Mouse (Mus musculus): ENCODE measurements around the gene Calhm3. TPM values are rescaled to one million over a fixed set of nuclear protein-coding genes. Genes with fewer than 3 reads are reported as not detected.
"Not testable (repeated sequence)": the region's sequence is repeated elsewhere in the genome, so short reads cannot be mapped to it uniquely, and the experiment has no call there.

The Calhm3 gene
- polyA plus RNA-seq, 1 experiment from 2014 or later = not detected

DNA sequence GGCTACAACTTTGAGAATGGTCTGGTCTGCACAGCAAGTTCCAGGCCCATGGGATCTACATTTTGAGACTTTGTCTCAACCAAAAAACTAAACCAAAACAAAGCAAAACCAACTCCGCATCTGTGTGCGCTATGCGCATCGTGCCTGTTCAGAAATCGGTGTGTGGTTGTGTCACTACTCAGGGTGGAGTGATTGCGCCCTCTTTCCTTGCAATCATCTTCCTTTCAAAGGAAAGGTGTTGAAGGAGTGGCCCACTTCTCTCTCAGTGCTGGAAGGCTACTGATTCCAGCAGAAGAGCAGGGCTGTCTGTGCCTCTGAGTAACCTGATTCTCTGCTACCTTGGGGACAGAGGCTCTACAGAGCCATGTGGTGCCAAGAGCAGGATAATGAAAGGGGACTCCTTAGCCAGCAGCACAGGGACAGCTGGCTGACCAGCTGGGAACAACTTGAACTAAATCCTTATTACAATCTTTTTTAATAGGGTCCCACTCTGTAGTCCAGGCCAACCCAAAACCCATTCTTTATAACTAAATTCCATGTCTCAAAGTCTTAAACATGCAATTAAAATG, 5.7 kb upstream of the Calhm3 start:
- Histone ChIP-seq H3K9me3 (replicated peaks) (no peaks in the 10 kb centered on the region), H3K27ac (no peak overlapping the region), H3K9ac (no peak overlapping the region), H3K36me3 (no peaks in the 10 kb centered on the region), H3K27me3 (no peaks in the 10 kb centered on the region), H3K4me1 (peaks cover under 1% of the 10 kb centered on the region), H3K4me3 (replicated peaks) (no peak overlapping the region), H3K4me2 (no peak overlapping the region)
- no peak for ATAC-seq (replicated peaks; ENCODE audit: low FRiP score)
- 82% methylated on average over 6 of the region's 6 CpGs for WGBS

DNA sequence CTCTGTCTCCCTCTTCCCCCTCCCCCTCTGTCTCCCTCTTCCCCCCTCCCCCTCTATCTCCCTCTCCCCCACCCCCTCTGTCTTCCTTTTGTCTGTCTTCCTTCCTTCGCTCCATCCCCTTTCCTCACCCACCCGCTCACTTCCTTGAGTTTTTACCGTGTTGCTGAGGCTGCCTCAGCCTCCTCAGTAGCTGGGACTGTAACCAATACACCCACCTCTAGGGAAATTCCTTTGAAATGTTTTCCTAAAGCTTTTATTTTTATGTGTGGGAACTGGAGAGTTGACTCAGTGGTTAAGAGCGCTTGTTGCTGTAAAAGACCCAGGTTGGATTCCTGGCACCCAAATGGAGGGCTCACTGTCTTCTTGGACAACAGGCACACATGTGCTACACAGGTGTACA, 4.1 kb upstream of the Calhm3 start:
- Histone ChIP-seq H3K27me3 (no peaks in the 10 kb centered on the region), H3K4me2 (no peak overlapping the region), H3K9me3 (replicated peaks) (no peaks in the 10 kb centered on the region), H3K36me3 (no peaks in the 10 kb centered on the region), H3K27ac (no peak overlapping the region), H3K4me1 (no peaks in the 10 kb centered on the region), H3K4me3 (replicated peaks) (no peak overlapping the region), H3K9ac (no peak overlapping the region)
- ATAC-seq (replicated peaks; ENCODE audit: low FRiP score) = no peak
- WGBS = 61% methylated on average over 4 of the region's 4 CpGs

DNA sequence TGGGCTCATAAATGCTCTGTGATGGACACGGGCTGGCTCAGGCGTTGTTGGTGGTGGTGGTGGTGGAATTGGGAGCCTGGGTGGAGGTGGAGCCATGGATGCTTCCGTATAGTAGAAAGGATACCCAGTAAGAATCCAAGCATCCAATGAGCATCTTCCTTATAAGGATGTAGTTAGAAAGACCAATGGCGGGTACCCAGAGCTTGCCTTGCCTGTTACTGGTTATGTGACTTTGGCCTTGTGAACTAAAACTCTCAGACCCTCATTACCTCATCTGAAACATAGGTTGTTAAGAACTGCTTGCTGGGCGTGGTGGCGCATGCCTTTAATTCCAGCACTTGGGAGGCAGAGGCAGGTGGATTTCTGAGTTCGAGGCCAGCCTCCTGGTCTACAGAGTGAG, 3.8 kb downstream of the Calhm3 start:
- 83% methylated on average over 7 of the region's 7 CpGs for WGBS
- Histone ChIP-seq H3K9me3 (replicated peaks) (no peaks in the 10 kb centered on the region), H3K4me1 (peaks cover 13% of the 10 kb centered on the region), H3K36me3 (no peaks in the 10 kb centered on the region), H3K27ac (no peak overlapping the region), H3K27me3 (peaks cover 12% of the 10 kb centered on the region), H3K4me3 (replicated peaks) (no peak overlapping the region), H3K4me2 (no peak overlapping the region), H3K9ac (no peak overlapping the region)
- no peak for ATAC-seq (replicated peaks; ENCODE audit: low FRiP score)

GRCm38 (mm10) chr19:47152062-47152369, 5.5 kb downstream of the Calhm3 start:
- Histone ChIP-seq H3K27me3 (peaks cover 12% of the 10 kb centered on the region), H3K4me2 (peak overlapping the region; percentile 60), H3K27ac (no peak overlapping the region), H3K9me3 (replicated peaks) (no peaks in the 10 kb centered on the region), H3K4me1 (peaks cover 13% of the 10 kb centered on the region), H3K36me3 (no peaks in the 10 kb centered on the region), H3K9ac (no peak overlapping the region), H3K4me3 (replicated peaks) (peak overlapping the region; percentile 36)
- ATAC-seq (replicated peaks; ENCODE audit: low FRiP score) = no peak
- 75% methylated on average over 12 of the region's 12 CpGs for WGBS

DNA sequence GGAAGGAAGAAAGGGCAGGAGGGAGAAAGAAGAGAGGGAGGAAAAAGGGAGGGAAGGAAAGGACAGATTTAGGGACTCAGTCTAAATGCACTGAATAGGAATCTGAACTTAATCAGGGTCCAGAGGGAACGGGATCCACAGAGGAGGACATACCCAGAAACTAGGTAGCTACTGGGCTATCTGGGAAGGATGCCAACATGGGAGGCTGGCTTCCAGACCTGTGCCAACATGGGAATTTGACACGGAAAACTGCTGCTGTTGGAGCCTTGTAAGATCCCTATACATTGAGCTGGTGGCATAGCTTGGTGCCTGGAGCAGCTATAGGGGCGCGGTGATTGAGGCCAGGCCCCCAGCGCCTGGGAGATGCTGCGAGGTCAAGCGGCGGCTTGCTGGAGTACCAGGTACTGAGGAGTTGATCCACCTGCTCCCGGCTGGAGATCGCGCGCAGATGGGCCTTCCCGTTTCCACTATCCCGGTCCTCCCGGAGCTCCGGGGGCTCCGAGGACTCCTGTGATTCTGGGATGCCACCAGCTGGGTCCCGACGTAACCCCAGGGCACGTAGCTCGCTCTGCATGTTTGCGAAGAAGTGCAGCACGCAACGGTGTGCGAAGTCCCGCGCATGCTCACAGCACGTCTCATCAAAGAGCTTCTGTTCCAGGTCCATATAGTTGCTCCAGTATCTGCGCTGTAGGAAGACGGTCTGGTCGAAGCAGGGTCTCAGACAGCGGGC, 6.1 kb downstream of the Calhm3 start:
- Histone ChIP-seq H3K27ac (no peak overlapping the region), H3K27me3 (peaks cover 12% of the 10 kb centered on the region), H3K4me3 (replicated peaks) (peak overlapping the region; percentile 36), H3K9ac (0 out of 2 replicates have a peak overlapping the region, but pooled peaks have one; percentile 4), H3K4me1 (peaks cover 13% of the 10 kb centered on the region), H3K4me2 (peak overlapping the region; percentile 60), H3K36me3 (no peaks in the 10 kb centered on the region), H3K9me3 (replicated peaks) (no peaks in the 10 kb centered on the region)
- 27% methylated on average over 32 of the region's 32 CpGs for WGBS
- ATAC-seq (replicated peaks; ENCODE audit: low FRiP score) = no peak

DNA sequence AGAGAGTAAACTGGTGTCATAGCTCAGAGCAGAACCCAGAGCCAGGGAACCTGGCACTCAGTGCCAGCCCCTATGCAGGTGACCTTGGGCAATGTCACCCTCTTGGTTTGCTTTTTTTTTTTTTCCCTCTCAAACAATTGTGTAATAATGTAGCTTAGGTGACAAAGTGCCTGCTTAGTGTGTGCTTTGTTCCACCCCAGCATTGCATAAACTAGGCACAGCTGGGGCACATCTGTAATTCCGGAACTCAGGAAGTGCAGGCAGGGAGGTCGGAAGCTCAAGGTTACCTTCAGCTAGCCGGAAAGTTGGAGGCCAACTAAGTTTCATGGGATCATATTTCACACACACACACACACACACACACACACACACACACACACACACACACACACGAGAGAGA, 7.7 kb downstream of the Calhm3 start:
- no peak overlapping the region for H3K4me2 ChIP-seq
- peaks cover 13% of the 10 kb centered on the region for H3K4me1 ChIP-seq
- no peaks in the 10 kb centered on the region for H3K36me3 ChIP-seq
- H3K27me3 ChIP-seq = peaks cover 12% of the 10 kb centered on the region
- H3K27ac ChIP-seq = no peak overlapping the region
- H3K9me3 ChIP-seq (replicated peaks) = no peaks in the 10 kb centered on the region
- 13% methylated on average over 4 of the region's 4 CpGs for WGBS
- H3K9ac ChIP-seq = no peak overlapping the region
- no peak overlapping the region for H3K4me3 ChIP-seq (replicated peaks)
- no peak for ATAC-seq (replicated peaks; ENCODE audit: low FRiP score)

DNA sequence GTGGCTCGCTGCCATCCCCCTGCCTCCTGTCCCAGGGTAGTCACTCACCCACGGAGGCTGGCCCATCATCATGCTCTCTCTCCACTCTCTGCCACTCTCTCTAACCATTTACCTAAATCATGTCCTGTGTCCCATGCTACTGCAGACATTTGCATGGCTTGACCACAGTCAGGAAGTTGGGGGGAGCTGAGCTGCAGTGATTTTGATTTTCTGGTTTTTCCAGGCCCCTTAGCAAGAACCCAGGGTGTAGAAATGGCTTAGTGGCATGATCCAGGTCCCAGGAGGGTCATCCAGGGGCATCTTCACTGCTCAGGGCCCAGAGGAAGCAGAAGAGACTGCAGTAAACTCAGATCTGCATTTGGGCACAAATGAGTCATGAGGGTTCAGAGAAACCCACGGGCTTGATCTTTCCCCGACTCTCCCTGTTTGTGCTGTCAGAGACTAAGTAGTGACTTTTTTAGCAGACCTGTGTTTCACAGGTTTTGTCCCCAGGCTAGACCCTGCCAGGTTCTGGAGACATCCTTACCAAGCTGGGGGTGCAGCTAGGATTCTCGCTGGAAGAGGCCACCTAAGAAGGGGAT, 9.2 kb downstream of the Calhm3 start:
- no peak overlapping the region for H3K4me3 ChIP-seq (replicated peaks)
- H3K4me1 ChIP-seq = peaks cover 13% of the 10 kb centered on the region
- no peaks in the 10 kb centered on the region for H3K36me3 ChIP-seq
- no peaks in the 10 kb centered on the region for H3K9me3 ChIP-seq (replicated peaks)
- no peak overlapping the region for H3K9ac ChIP-seq
- H3K27me3 ChIP-seq = peaks cover 12% of the 10 kb centered on the region
- ATAC-seq (replicated peaks; ENCODE audit: low FRiP score) = no peak
- H3K27ac ChIP-seq = no peak overlapping the region
- H3K4me2 ChIP-seq = no peak overlapping the region
- 67% methylated on average over 5 of the region's 5 CpGs for WGBS

GRCm38 (mm10) chr19:47144154-47144553, 13.4 kb downstream of the Calhm3 start, which contains the start of gene Calhm1:
Calhm1 (minus strand) TSS chr19:47144254.
- Histone ChIP-seq H3K4me2 (no peak within 1 kb of the TSS), H3K4me3 (replicated peaks) (no peak within 1 kb of the TSS), H3K27ac (no peak within 1 kb of the TSS), H3K4me1 (no peaks in the 10 kb centered on the region), H3K27me3 (no peaks in the 10 kb centered on the region; the same call in 1 of the 2 replicates), H3K9ac (no peak within 1 kb of the TSS), H3K36me3 (no peaks in the 10 kb centered on the region), H3K9me3 (replicated peaks) (no peaks in the 10 kb centered on the region)
- whole genome bisulfite sequencing = 83% methylated on average over 6 of the region's 6 CpGs
- no peak for ATAC-seq (replicated peaks; ENCODE audit: low FRiP score)

DNA sequence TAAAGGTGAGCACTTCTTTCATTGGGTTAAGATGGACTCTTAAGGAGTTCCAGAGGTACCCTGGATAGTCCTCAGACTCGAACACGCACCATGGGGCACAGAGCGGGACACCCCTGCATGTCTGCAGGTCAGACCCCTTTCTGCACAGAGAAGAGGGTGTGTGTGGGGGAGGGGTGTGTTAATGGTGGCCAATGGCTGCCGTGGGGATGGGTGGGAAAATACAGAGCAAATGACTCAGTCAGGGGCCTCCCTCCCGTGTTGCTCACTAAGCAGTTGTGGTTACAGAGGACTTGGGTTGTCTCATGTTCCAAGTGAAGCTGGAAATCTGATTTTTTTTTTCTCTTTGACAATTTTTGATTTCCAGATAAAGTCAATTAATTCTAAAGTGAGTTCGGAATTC, 15.1 kb downstream of the Calhm3 start:
- 74% methylated on average over 6 of the region's 6 CpGs for WGBS
- no peak overlapping the region for H3K27ac ChIP-seq
- no peak for ATAC-seq (replicated peaks; ENCODE audit: low FRiP score)
- peaks cover 14% of the 10 kb centered on the region for H3K4me1 ChIP-seq
- H3K9ac ChIP-seq = no peak overlapping the region
- no peak overlapping the region for H3K4me3 ChIP-seq (replicated peaks)
- H3K4me2 ChIP-seq = no peak overlapping the region
- H3K27me3 ChIP-seq = peaks cover 5% of the 10 kb centered on the region
- no peaks in the 10 kb centered on the region for H3K36me3 ChIP-seq
- no peaks in the 10 kb centered on the region for H3K9me3 ChIP-seq (replicated peaks)

GRCm38 (mm10) chr19:47139611-47140010, 18.0 kb downstream of the Calhm3 start:
- ATAC-seq (replicated peaks; ENCODE audit: low FRiP score); H3K4me3 ChIP-seq (replicated peaks); H3K27me3 ChIP-seq; H3K36me3 ChIP-seq; H3K27ac ChIP-seq; H3K4me2 ChIP-seq; H3K9me3 ChIP-seq (replicated peaks); H3K9ac ChIP-seq: not testable (repeated sequence)
- H3K4me1 ChIP-seq = peaks cover 25% of the 10 kb centered on the region
- WGBS = 28% methylated on average over 7 of the region's 7 CpGs

DNA sequence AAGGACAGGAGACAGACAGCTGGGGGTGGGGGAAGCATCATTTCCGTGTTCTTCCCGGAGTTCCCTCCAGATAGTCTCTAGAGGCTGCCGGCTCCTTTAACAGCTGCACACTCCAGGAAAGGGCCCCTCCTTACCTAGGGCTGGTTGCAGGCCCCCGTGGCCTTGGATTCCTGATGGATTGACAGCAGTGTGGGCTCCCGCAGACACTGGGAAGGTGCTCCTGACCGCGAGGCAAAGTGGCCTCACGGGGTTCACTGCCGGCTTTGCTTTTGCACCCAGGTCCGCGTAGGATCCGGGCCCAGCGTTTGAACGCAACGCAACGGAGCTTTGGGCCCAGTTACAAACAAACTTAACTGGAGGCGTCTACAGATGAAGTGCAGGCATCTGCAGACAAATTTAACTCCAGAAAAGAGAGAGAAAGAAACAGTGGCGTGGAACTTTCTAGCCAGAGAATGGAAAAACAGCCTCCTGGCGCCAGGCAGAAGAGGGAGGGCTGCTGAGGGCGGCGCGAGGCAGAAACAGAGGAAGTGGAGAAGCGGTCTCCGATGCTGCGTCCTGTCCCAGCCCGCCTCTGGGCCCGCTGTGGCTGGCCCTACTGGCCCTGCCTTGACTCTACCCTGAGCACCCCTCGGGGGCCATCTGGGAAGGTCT, 19.7 kb downstream of the Calhm3 start, which contains the start of gene Calhm2:
Gene Calhm2 (minus strand): TSS at position 524 of the 651 bp plus-strand sequence.
- WGBS = 6% methylated on average over 28 of the region's 28 CpGs
- peaks cover 5% of the 10 kb centered on the region for H3K27me3 ChIP-seq
- no peaks in the 10 kb centered on the region for H3K9me3 ChIP-seq (replicated peaks)
- peaks cover 7% of the 10 kb centered on the region for H3K36me3 ChIP-seq
- peak within 1 kb of the TSS; percentile 50 for H3K4me3 ChIP-seq (replicated peaks)
- H3K27ac ChIP-seq = peak within 1 kb of the TSS; percentile 85
- peak within 1 kb of the TSS; percentile 66 for H3K9ac ChIP-seq
- peak; percentile 64 for ATAC-seq (replicated peaks; ENCODE audit: low FRiP score)
- peak within 1 kb of the TSS; percentile 76 for H3K4me2 ChIP-seq
- H3K4me1 ChIP-seq = peaks cover 25% of the 10 kb centered on the region

- Histone ChIP-seq H3K4me2 (peak overlapping the region; percentile 76), H3K36me3 (peaks cover 15% of the 10 kb centered on the region), H3K4me3 (replicated peaks) (peak overlapping the region; percentile 50), H3K9me3 (replicated peaks) (no peaks in the 10 kb centered on the region), H3K9ac (peak overlapping the region; percentile 66), H3K4me1 (peaks cover 25% of the 10 kb centered on the region), H3K27ac (peak overlapping the region; percentile 85), H3K27me3 (peaks cover 5% of the 10 kb centered on the region)
- peak; percentile 29 for ATAC-seq (replicated peaks; ENCODE audit: low FRiP score)
- 15% methylated on average over 6 of the region's 6 CpGs for WGBS
Measured at GRCm38 (mm10) chr19:47137051-47137581, 20.4 kb downstream of the Calhm3 start.

Measured in kidney, embryonic 15.5 days (tissue).